Mouse (Mus musculus): ENCODE data around the gene Csmd2. TPM values are rescaled to one million over a fixed set of nuclear protein-coding genes. Genes with fewer than 3 reads are reported as not detected.

Csmd2 gene
- polyA plus RNA-seq, 1 experiment, result not detected

DNA sequence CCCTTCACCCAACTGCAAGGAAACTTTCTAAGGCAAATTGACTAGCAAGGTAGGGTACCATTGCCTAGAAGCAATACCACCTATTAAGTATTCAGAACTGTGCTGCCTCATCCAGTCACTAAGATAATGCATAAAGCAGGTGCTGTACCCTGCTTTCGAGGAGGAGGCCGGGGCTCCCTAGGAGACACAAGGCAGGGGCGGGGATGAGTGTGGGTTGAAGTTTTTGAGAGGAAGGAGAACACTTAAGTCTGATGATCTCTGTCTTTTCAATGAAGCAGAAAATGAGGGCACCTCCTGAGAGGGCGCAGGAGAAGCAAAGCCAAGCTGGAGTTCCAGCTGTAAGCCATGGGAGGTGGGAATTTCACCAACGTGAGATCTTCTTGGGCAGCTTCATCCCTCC lies 271.6 kb downstream of the Csmd2 start:
- TF ChIP-seq CTCF (IDR thresholded peaks at IDR 0.05; ENCODE audit: insufficient read depth, low read length) (no peak), POLR2A (IDR thresholded peaks at IDR 0.05; ENCODE audit: borderline replicate concordance, extremely low read depth, low read depth, low read length) (no peak)
- WGBS, result 80% methylated on average over 5 of the region's 5 CpGs
- Histone ChIP-seq H3K4me1 (ENCODE audit: control insufficient read depth, insufficient read depth, low read length) (no peaks in the 10 kb centered on the region), H3K4me3 (replicated peaks; ENCODE audit: extremely low read depth, low read depth, low read length) (no peak overlapping the region)
- no peak for DNase-seq

- no peaks in the 10 kb centered on the region for H3K4me1 ChIP-seq (ENCODE audit: control insufficient read depth, insufficient read depth, low read length)
- H3K4me3 ChIP-seq (replicated peaks; ENCODE audit: extremely low read depth, low read depth, low read length), result no peak within 1 kb of the TSS
- DNase-seq, result no peak
- WGBS, result 62% methylated on average over 8 of the region's 8 CpGs
- TF ChIP-seq CTCF (IDR thresholded peaks at IDR 0.05; ENCODE audit: insufficient read depth, low read length) (no peak), POLR2A (IDR thresholded peaks at IDR 0.05; ENCODE audit: borderline replicate concordance, extremely low read depth, low read depth, low read length) (no peak)
Measured at GRCm38 (mm10) chr4:128260907-128261560, 273.4 kb downstream of the Csmd2 start, which contains the start of gene Hmgb4. Gene Hmgb4, minus strand, starts transcription at chr4:128260957.

DNA sequence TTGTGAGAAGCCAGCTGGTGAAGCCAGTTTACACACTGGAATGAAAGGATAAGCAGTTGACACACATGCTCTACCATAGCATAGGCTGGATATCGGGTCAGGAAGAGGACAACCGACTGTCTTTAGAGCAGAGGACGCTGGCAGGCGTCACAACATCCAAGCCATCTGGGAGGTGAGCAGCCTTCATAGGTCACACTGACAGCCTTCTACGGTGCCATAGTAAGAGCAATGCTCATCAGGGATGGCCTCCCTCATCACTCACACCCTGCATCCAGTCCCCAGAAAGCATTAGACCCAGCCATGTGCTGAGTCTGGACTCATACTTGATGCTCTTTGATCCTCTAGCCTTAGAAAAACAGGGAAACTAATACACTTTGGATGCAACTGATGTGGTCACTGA lies 276.8 kb downstream of the Csmd2 start:
- 62% methylated on average over 5 of the region's 5 CpGs for WGBS
- no peak for DNase-seq
- H3K4me3 ChIP-seq (replicated peaks; ENCODE audit: extremely low read depth, low read depth, low read length), result no peak overlapping the region
- TF ChIP-seq CTCF (IDR thresholded peaks at IDR 0.05; ENCODE audit: insufficient read depth, low read length) (no peak), POLR2A (IDR thresholded peaks at IDR 0.05; ENCODE audit: borderline replicate concordance, extremely low read depth, low read depth, low read length) (no peak)
- no peaks in the 10 kb centered on the region for H3K4me1 ChIP-seq (ENCODE audit: control insufficient read depth, insufficient read depth, low read length)

- DNase-seq, result no peak
- no peak overlapping the region for H3K4me3 ChIP-seq (replicated peaks; ENCODE audit: extremely low read depth, low read depth, low read length)
- no peak for TF ChIP-seq POLR2A (IDR thresholded peaks at IDR 0.05; ENCODE audit: borderline replicate concordance, extremely low read depth, low read depth, low read length)
- TF ChIP-seq CTCF (IDR thresholded peaks at IDR 0.05; ENCODE audit: insufficient read depth, low read length), result no peak
- WGBS, result 65% methylated on average over 3 of the region's 3 CpGs
- no peaks in the 10 kb centered on the region for H3K4me1 ChIP-seq (ENCODE audit: control insufficient read depth, insufficient read depth, low read length)
Measured at GRCm38 (mm10) chr4:128265341-128265740, 277.7 kb downstream of the Csmd2 start.

DNA sequence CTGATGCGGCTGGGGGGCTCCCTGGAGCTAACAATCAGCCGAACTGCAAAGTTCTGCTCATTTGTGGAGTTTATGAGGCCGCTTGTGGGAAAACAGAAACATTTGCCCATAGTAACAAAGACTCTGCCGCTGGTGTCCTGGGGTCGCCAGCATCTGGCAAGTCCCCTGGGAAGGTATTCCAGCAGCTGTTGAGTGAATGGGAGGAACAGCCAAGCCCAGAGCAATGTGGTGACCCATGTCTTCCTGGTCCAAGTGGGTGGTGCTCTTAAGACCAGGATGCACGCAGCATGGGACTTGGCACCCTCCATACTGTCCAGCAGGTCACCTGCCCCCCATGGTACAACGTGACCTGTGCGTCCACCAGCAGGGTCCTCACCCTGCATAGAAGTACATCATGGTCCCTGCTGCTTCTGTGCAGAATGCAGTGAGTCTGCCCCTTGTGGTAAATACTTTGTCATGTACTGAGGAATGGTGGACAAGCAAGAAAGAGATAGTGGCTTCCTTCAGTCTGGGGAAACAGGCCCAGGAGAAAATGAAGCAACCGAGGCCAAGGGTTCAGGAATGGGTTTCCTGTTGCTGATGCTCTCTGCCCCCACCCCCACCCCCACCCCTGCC lies 281.7 kb downstream of the Csmd2 start:
- no peak overlapping the region for H3K4me3 ChIP-seq (replicated peaks; ENCODE audit: extremely low read depth, low read depth, low read length)
- H3K4me1 ChIP-seq (ENCODE audit: control insufficient read depth, insufficient read depth, low read length), result no peaks in the 10 kb centered on the region
- DNase-seq, result no peak
- TF ChIP-seq CTCF (IDR thresholded peaks at IDR 0.05; ENCODE audit: insufficient read depth, low read length) (no peak), POLR2A (IDR thresholded peaks at IDR 0.05; ENCODE audit: borderline replicate concordance, extremely low read depth, low read depth, low read length) (no peak)
- 71% methylated on average over 9 of the region's 9 CpGs for WGBS

DNA sequence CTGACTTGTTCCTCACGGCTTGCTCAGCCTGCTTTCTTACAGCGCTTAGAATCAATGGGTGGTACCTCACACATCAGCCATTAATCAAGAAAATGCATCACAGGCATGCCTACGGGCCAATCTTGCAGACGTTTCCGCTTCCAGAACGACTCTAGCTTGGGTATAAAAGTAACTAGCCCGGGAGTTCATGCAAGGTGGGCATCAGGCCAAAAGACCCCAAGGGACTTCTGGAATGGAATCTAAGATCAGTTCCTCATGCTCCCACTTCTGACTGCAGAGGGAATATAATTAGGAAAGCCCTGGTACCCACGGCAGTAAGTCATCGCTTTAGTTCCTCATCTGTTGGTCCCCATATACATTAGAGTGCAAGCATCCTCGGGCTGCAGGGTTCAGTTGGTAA lies 282.5 kb downstream of the Csmd2 start:
- Histone ChIP-seq H3K4me3 (replicated peaks; ENCODE audit: extremely low read depth, low read depth, low read length) (no peak overlapping the region), H3K4me1 (ENCODE audit: control insufficient read depth, insufficient read depth, low read length) (no peaks in the 10 kb centered on the region)
- no peak for DNase-seq
- TF ChIP-seq POLR2A (IDR thresholded peaks at IDR 0.05; ENCODE audit: borderline replicate concordance, extremely low read depth, low read depth, low read length) (no peak), CTCF (IDR thresholded peaks at IDR 0.05; ENCODE audit: insufficient read depth, low read length) (no peak)
- WGBS, result 65% methylated on average over 10 of the region's 10 CpGs

DNA sequence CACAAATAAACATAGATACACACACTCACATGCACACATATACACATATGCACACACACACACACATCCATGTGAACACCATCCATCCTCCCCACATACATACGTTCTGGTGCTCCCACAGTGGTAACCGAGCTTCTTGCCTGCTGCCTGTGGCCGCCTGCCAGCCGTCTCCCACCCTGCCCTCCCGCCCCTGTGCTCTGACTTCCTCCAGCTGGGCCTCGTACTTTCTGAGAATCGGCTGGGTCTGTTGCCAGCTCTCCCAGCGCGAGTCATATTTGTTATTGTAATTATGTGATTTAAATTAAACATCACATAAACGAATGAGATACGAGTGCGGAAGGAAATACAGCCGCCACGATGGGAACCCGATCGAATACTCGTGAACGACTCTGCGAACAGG lies 283.3 kb downstream of the Csmd2 start:
- DNase-seq, result no peak
- TF ChIP-seq CTCF (IDR thresholded peaks at IDR 0.05; ENCODE audit: insufficient read depth, low read length), result no peak
- no peak for TF ChIP-seq POLR2A (IDR thresholded peaks at IDR 0.05; ENCODE audit: borderline replicate concordance, extremely low read depth, low read depth, low read length)
- H3K4me3 ChIP-seq (replicated peaks; ENCODE audit: extremely low read depth, low read depth, low read length), result no peak overlapping the region
- H3K4me1 ChIP-seq (ENCODE audit: control insufficient read depth, insufficient read depth, low read length), result no peaks in the 10 kb centered on the region
- WGBS, result 41% methylated on average over 19 of the region's 19 CpGs

GRCm38 (mm10) chr4:128272501-128272900 lies 284.8 kb downstream of the Csmd2 start:
- no peak overlapping the region for H3K4me3 ChIP-seq (replicated peaks; ENCODE audit: extremely low read depth, low read depth, low read length)
- WGBS, result 60% methylated on average over 6 of the region's 6 CpGs
- H3K4me1 ChIP-seq (ENCODE audit: control insufficient read depth, insufficient read depth, low read length), result no peaks in the 10 kb centered on the region
- TF ChIP-seq POLR2A (IDR thresholded peaks at IDR 0.05; ENCODE audit: borderline replicate concordance, extremely low read depth, low read depth, low read length) (no peak), CTCF (IDR thresholded peaks at IDR 0.05; ENCODE audit: insufficient read depth, low read length) (no peak)
- no peak for DNase-seq

DNA sequence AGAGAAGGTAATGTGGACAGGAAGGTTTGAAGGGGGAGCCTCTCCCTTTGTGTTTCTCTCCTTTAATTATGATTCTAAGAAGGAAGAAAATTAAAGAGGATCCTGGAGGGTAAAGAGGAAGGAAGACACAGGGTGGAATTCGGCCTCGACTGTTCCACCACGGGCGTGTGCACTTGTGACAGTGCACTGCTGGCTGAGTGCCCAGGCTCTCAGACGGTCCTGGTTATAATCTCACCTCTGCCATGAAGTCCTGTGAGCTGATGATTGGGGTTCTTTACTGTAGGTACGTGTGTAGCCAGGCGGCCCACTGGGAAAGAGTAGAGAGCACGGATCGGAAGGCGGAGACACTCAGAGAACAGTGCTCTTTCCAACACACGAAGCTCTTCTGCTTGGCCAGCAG lies 285.5 kb downstream of the Csmd2 start:
- H3K4me1 ChIP-seq (ENCODE audit: control insufficient read depth, insufficient read depth, low read length), result no peaks in the 10 kb centered on the region
- WGBS, result 66% methylated on average over 11 of the region's 11 CpGs
- TF ChIP-seq POLR2A (IDR thresholded peaks at IDR 0.05; ENCODE audit: borderline replicate concordance, extremely low read depth, low read depth, low read length) (no peak), CTCF (IDR thresholded peaks at IDR 0.05; ENCODE audit: insufficient read depth, low read length) (no peak)
- no peak for DNase-seq
- no peak overlapping the region for H3K4me3 ChIP-seq (replicated peaks; ENCODE audit: extremely low read depth, low read depth, low read length)

- TF ChIP-seq CTCF (IDR thresholded peaks at IDR 0.05; ENCODE audit: insufficient read depth, low read length) (no peak), POLR2A (IDR thresholded peaks at IDR 0.05; ENCODE audit: borderline replicate concordance, extremely low read depth, low read depth, low read length) (no peak)
- DNase-seq, result no peak
- Histone ChIP-seq H3K4me3 (replicated peaks; ENCODE audit: extremely low read depth, low read depth, low read length) (no peak overlapping the region), H3K4me1 (ENCODE audit: control insufficient read depth, insufficient read depth, low read length) (no peaks in the 10 kb centered on the region)
- 80% methylated on average over 5 of the region's 5 CpGs for WGBS
Measured at GRCm38 (mm10) chr4:128275116-128275515, 287.5 kb downstream of the Csmd2 start.

All from lung, adult 2 months (tissue).